Mouse (Mus musculus): Measurements from ENCODE around the gene Vmn1r202. TPM values are rescaled to one million over a fixed set of nuclear protein-coding genes. Genes with fewer than 3 reads are reported as not detected.

The Vmn1r202 gene
- polyA plus RNA-seq (2012; rRNA removed) = not detected in 2 replicates

DNA sequence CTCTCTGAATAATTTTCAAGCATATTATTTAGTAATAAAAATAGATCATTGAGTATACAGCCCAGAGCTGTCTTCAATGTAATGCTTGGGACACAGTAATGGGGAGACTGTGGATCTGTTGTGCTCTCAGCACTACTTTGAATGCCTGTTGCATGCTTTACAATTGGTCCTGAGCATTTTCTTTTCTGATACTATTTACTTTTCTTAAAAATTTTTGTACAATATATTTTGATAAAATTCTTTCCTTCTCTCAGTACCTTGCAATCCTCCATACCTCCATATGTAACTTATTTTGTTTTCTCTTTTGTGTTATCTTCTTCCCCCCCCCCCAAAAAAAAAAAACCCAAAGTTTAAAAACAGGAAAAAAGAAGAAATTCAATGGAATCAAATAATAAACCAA is at the start of gene Vmn1r202:
TSS of gene Vmn1r202 (minus strand) at position 101 of the 400 bp plus-strand sequence.

DNA sequence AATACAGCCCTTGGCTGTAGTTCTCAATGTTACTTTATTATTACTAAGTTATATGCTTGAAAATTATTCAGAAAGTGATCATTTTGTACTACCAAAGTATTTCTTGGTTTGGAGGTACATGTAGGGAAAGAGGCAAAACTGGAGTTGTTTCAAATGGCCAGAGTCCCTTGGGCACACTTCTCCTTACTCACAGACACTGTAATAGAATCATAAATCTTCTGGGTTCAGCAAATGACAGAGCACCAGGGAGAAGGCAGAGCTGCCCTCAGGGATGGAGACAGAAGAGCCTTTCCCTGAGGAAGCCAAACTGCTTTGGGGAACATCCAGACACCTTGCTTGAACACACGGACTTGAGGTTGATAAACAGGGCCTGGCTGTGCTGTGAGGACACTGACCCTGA is 47.7 kb upstream of the Vmn1r202 start, which contains the start of gene Vmn1r204:
TSS of gene Vmn1r204 (plus strand) at position 301 of the 400 bp plus-strand sequence.

DNA sequence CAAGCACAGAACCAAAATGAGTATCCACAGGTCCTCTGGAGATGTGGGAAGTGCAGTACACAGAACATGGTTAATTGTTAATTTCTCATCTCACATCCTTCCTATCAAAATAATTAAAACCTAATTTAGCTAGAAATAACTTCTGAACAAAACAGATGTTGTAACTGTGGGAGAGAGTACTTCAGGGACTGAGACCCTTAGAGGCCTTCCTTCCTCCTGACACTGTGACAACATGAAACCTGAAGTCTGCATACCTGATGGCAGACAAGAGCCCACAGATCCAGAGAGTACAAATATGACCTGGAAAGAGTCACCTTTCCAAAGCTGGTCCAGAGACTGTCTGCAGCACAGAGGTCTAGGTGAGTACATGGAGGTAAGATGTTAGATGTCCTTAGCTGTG is 12.6 kb upstream of the Vmn1r202 start, which contains the start of gene Vmn1r203:
TSS of gene Vmn1r203 (plus strand) at position 301 of the 400 bp plus-strand sequence.

DNA sequence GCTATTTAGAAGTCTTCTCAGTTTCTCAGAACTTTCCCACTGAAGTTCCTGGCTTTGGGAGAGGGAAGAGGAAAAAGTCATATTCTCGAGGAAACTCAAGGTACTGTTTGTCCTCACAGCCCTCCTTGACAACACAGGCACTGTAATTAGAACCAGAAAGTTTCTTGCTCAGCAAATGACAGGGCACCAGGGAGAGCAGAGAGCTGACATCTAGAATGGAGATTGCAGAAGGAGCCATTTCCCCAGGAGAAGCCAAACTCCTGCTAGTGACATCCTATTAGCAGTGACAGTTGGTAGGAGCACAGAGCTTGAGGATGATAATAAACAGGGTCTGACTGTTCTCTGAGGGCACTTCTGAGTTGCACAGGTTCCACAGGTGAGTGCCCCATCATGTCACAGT is 33.6 kb downstream of the Vmn1r202 start, which contains the start of gene Vmn1r201:
TSS of gene Vmn1r201 (plus strand) at position 301 of the 400 bp plus-strand sequence.

Other genes with a start within 250 kb of the Vmn1r202 start
- gene Vmn1r195, start 234.9 kb downstream of the Vmn1r202 start, polyA plus RNA-seq (2012; rRNA removed) = not detected in 2 replicates
- gene Vmn1r196, start 215.5 kb downstream of the Vmn1r202 start, polyA plus RNA-seq (2012; rRNA removed) = not detected in 2 replicates
- not detected in 2 replicates for gene Vmn1r197, start 180.8 kb downstream of the Vmn1r202 start, polyA plus RNA-seq (2012; rRNA removed)
- gene Vmn1r198, start 155.0 kb downstream of the Vmn1r202 start, polyA plus RNA-seq (2012; rRNA removed) = not detected in 2 replicates
- gene Vmn1r199, start 125.6 kb downstream of the Vmn1r202 start, polyA plus RNA-seq (2012; rRNA removed) = not detected in 2 replicates
- not detected in 2 replicates for gene Vmn1r200, start 115.0 kb downstream of the Vmn1r202 start, polyA plus RNA-seq (2012; rRNA removed)
- gene Vmn1r201, start 33.5 kb downstream of the Vmn1r202 start, polyA plus RNA-seq (2012; rRNA removed) = not detected in 2 replicates
- gene Vmn1r203, start 12.7 kb upstream of the Vmn1r202 start, polyA plus RNA-seq (2012; rRNA removed) = not detected in 2 replicates
- gene Vmn1r204, start 47.8 kb upstream of the Vmn1r202 start, polyA plus RNA-seq (2012; rRNA removed) = not detected in 2 replicates
- gene Vmn1r205, start 87.6 kb upstream of the Vmn1r202 start, polyA plus RNA-seq (2012; rRNA removed) = not detected in 2 replicates
- not detected in 2 replicates for gene Vmn1r206, start 118.9 kb upstream of the Vmn1r202 start, polyA plus RNA-seq (2012; rRNA removed)
- gene Vmn1r207-ps, start 224.2 kb upstream of the Vmn1r202 start, polyA plus RNA-seq (2012; rRNA removed) = not detected in 2 replicates

Measured in stomach, adult 2 months (tissue).